Mouse (Mus musculus): Measurements from ENCODE around the gene Pepd.

DNA sequence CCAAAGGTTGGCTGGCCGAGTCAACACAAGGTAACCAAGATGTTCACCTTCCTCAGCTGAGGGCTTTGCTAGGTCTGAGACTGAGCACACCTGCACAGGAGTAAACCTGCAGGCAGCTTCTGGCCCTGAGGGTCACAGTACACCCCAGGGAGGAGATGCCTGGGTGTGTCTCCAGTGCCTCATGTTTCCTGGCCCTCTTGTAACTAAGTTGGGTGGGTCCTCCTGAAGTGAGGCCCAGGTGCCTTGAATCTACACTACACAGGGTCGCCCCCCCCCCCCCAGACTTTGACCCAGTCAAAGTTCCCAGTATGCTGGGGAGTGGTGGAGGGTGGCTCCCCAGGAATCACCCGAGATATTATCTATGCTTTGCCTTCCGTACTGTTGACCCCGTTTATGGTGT is 117.0 kb downstream of the Pepd start:
- no peak for TF ChIP-seq CTCF (conservative IDR thresholded peaks at IDR 0.05; ENCODE audit: low read length)
- TF ChIP-seq POU5F1 (IDR thresholded peaks at IDR 0.05; ENCODE audit: borderline replicate concordance, low read length), result no peak
- TF ChIP-seq NANOG (IDR thresholded peaks at IDR 0.05; ENCODE audit: borderline replicate concordance, low read length), result no peak
